ENCODE assay signal across 8 mouse cellular contexts in genomic region chr13:6469446-6470227, GRCm38 (mm10).
A peak's percentile ranks its signal among the peaks of the same experiment; 100 is the strongest.
DNase-seq lines count a peak whose midpoint lies in the region; ATAC-seq and TF ChIP-seq lines count a peak whose summit lies in the region.

No protein-coding gene starts in this region.

- H3K4me2 ChIP-seq in liver, embryonic 14.5 days (ENCODE audit: low read depth) = no peak overlapping the region
- H3K4me2 ChIP-seq in liver, embryonic 11.5 days = no peak overlapping the region
- H3K4me2 ChIP-seq in limb, embryonic 11.5 days (ENCODE audit: low read depth, severe bottlenecking) = no peak overlapping the region

- no peaks in the 10 kb centered on the region for H3K4me1 ChIP-seq in liver, embryonic 14.5 days (replicated peaks; ENCODE audit: control insufficient read depth in 2 of 2, insufficient read depth in 2 of 2, low read length in 1 of 2)
- H3K4me1 ChIP-seq in liver, embryonic 11.5 days (replicated peaks; ENCODE audit: control insufficient read depth, insufficient read depth, low read length) = no peaks in the 10 kb centered on the region
- H3K4me1 ChIP-seq in heart, adult 2 months (ENCODE audit: control insufficient read depth, insufficient read depth, low read length) = peaks cover 4% of the 10 kb centered on the region
- H3K4me1 ChIP-seq in limb, embryonic 11.5 days (ENCODE audit: control insufficient read depth, insufficient read depth, low read length) = no peaks in the 10 kb centered on the region
- H3K4me1 ChIP-seq in olfactory bulb, adult 2 months (ENCODE audit: control insufficient read depth, insufficient read depth, low read length) = no peaks in the 10 kb centered on the region

- TF ChIP-seq POLR2A in heart, adult 2 months (IDR thresholded peaks at IDR 0.05; ENCODE audit: insufficient read depth, low read depth, low read length) = no peak
- TF ChIP-seq POLR2A in olfactory bulb, adult 2 months (IDR thresholded peaks at IDR 0.05; ENCODE audit: insufficient read depth, low read depth, low read length) = no peak

- no peak for ATAC-seq in liver, embryonic 14.5 days (ENCODE audit: insufficient read depth)
- ATAC-seq in liver, embryonic 11.5 days (replicated peaks; ENCODE audit: low FRiP score) = no peak
- ATAC-seq in common myeloid progenitor, adult 5-6 weeks (replicated peaks; ENCODE audit: low read depth, poor library complexity, severe bottlenecking) = peak; percentile 48; the same call in 1 of the 2 replicates
- ATAC-seq in limb, embryonic 11.5 days (ENCODE audit: insufficient number of reproducible peaks, low FRiP score, low TSS enrichment, low read depth) = no peak

- DNase-seq in liver, embryonic 14.5 days (ENCODE audit: low read depth in 3 of 3, low spot score in 3 of 3) = no peak
- no peak for DNase-seq in liver, embryonic 11.5 days (ENCODE audit: low spot score)
- DNase-seq in heart, adult 2 months = peak; percentile 40 to 58
- DNase-seq in kidney, adult 11 months = peak; percentile 73
- DNase-seq in limb, embryonic 11.5 days (ENCODE audit: low spot score) = peak; percentile 32
- DNase-seq in urinary bladder, postnatal 14 days (ENCODE audit: low spot score) = peak; percentile 75

- H3K9ac ChIP-seq in liver, embryonic 14.5 days (replicated peaks) = no peak overlapping the region
- no peak overlapping the region for H3K9ac ChIP-seq in liver, embryonic 11.5 days (ENCODE audit: low read depth, low read length)
- H3K9ac ChIP-seq in heart, adult 2 months (ENCODE audit: low read depth, low read length) = no peak overlapping the region
- H3K9ac ChIP-seq in limb, embryonic 11.5 days (ENCODE audit: low read length) = no peak overlapping the region

- no peak overlapping the region for H3K4me3 ChIP-seq in liver, embryonic 14.5 days (ENCODE audit: insufficient read depth in 1 of 2, low read depth in 2 of 2, low read length in 2 of 2)
- H3K4me3 ChIP-seq in liver, embryonic 11.5 days (ENCODE audit: low read depth, low read length) = no peak overlapping the region
- no peak overlapping the region for H3K4me3 ChIP-seq in heart, adult 2 months
- no peak overlapping the region for H3K4me3 ChIP-seq in limb, embryonic 11.5 days (ENCODE audit: low read depth, low read length)
- no peak overlapping the region for H3K4me3 ChIP-seq in olfactory bulb, adult 2 months (ENCODE audit: insufficient read depth, low read depth, low read length)

- H3K27me3 ChIP-seq in liver, embryonic 14.5 days (ENCODE audit: control insufficient read depth, insufficient read depth, low read length) = no peaks in the 10 kb centered on the region
- H3K27me3 ChIP-seq in liver, embryonic 11.5 days (replicated peaks; ENCODE audit: control insufficient read depth, insufficient read depth, low read length) = no peaks in the 10 kb centered on the region
- no peaks in the 10 kb centered on the region for H3K27me3 ChIP-seq in heart, adult 2 months (ENCODE audit: control insufficient read depth, insufficient read depth, low read length)
- H3K27me3 ChIP-seq in limb, embryonic 11.5 days (ENCODE audit: control insufficient read depth, insufficient read depth, low read length) = no peaks in the 10 kb centered on the region

- no peaks in the 10 kb centered on the region for H3K79me2 ChIP-seq in heart, adult 2 months (replicated peaks; ENCODE audit: control insufficient read depth, insufficient read depth, low read length)

- no peak overlapping the region for H3K27ac ChIP-seq in liver, embryonic 14.5 days
- no peak overlapping the region for H3K27ac ChIP-seq in liver, embryonic 11.5 days (ENCODE audit: low read depth, low read length)
- H3K27ac ChIP-seq in heart, adult 2 months = no peak overlapping the region
- H3K27ac ChIP-seq in limb, embryonic 11.5 days (replicated peaks; ENCODE audit: low read depth, low read length) = no peak overlapping the region
- H3K27ac ChIP-seq in olfactory bulb, adult 2 months (ENCODE audit: insufficient read depth, low read depth, low read length) = no peak overlapping the region

- no peak for TF ChIP-seq EP300 in liver, embryonic 14.5 days (IDR thresholded peaks at IDR 0.05; ENCODE audit: low read depth)
- TF ChIP-seq EP300 in heart, adult 2 months (IDR thresholded peaks at IDR 0.05; ENCODE audit: insufficient read depth, low read depth, low read length) = 0 out of 2 replicates have a peak, but pooled peaks have one; percentile 52

- intact Hi-C loops in heart, adult 2 months (cut with DNase I) = loop anchor here (2.0 to 5.0 kb wide), 4 partner anchors 607 to 1807 kb away; partner anchors contain the start of gene Klf6

- no peaks in the 10 kb centered on the region for H3K9me3 ChIP-seq in liver, embryonic 14.5 days (ENCODE audit: control insufficient read depth, low read length)
- no peaks in the 10 kb centered on the region for H3K9me3 ChIP-seq in liver, embryonic 11.5 days (ENCODE audit: control insufficient read depth, low read length)
- H3K9me3 ChIP-seq in limb, embryonic 11.5 days (ENCODE audit: control insufficient read depth, low read length) = no peaks in the 10 kb centered on the region

- no peaks in the 10 kb centered on the region for H3K36me3 ChIP-seq in liver, embryonic 14.5 days (replicated peaks; ENCODE audit: control insufficient read depth, insufficient read depth, low read depth)
- H3K36me3 ChIP-seq in liver, embryonic 11.5 days (ENCODE audit: control insufficient read depth, insufficient read depth, low read length) = no peaks in the 10 kb centered on the region
- no peaks in the 10 kb centered on the region for H3K36me3 ChIP-seq in heart, adult 2 months (ENCODE audit: control insufficient read depth, insufficient read depth, low read length)
- no peaks in the 10 kb centered on the region for H3K36me3 ChIP-seq in limb, embryonic 11.5 days (ENCODE audit: control insufficient read depth, insufficient read depth, low read length)

- 0 out of 2 replicates have a peak, but pooled peaks have one; percentile 7 for TF ChIP-seq CTCF in liver, embryonic 14.5 days (IDR thresholded peaks at IDR 0.05; ENCODE audit: low read depth)
- peak; percentile 75 for TF ChIP-seq CTCF in heart, adult 2 months (IDR thresholded peaks at IDR 0.05)
- 0 out of 2 replicates have a peak, but pooled peaks have one; percentile 12 for TF ChIP-seq CTCF in olfactory bulb, adult 2 months (IDR thresholded peaks at IDR 0.05; ENCODE audit: insufficient read depth, low read depth, low read length)

- WGBS in liver, embryonic 14.5 days (ENCODE audit: insufficient replicate concordance) = 47% methylated on average over 11 of the region's 11 CpGs
- 67% methylated on average over 11 of the region's 11 CpGs for WGBS in liver, embryonic 11.5 days
- 49% methylated on average over 11 of the region's 11 CpGs for WGBS in heart, adult 2 months
- 69% methylated on average over 11 of the region's 11 CpGs for WGBS in limb, embryonic 11.5 days
- WGBS in olfactory bulb, adult 2 months = 44% methylated on average over 11 of the region's 11 CpGs

Comparison
In these comparisons a context has a peak if more than half of its experiments do, and no peak if none do; other contexts are left out.
1. DNase-seq: peak in heart, adult 2 months (2 of 2), kidney, adult 11 months (single experiment), limb, embryonic 11.5 days (single experiment) and urinary bladder, postnatal 14 days (single experiment); none in liver, embryonic 14.5 days (0 of 3) and liver, embryonic 11.5 days (single experiment).
2. CTCF ChIP-seq: peak in every context shown above with its lines; median percentile 75 in heart, adult 2 months; 12 in olfactory bulb, adult 2 months; 7 in liver, embryonic 14.5 days.